Mouse (Mus musculus): ENCODE results near the gene Xrcc3. TPM values are rescaled to one million over a fixed set of nuclear protein-coding genes. Genes with fewer than 3 reads are reported as not detected.

The Xrcc3 gene
- polyA plus RNA-seq, 1 experiment from 2014 or later: 2.1 TPM

DNA sequence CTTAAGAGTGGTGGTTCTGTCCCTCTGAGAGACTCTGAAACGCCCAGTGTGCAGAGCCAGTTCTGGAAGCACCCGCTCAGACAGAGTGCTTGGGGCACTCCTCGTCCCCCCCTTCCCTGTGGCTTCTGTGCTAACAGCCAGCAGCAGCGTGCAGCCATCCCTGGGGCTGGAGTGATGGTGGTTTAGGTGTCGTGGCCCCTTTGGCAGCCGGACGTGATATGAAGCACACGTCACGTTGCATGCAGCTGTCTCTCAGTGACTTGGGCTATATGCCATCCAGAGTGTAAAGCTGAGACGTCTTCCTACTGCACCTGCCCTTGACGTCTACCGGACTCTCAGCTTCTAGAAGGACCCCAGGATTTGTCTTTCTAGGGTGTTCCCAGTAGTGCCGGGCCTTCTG, 15.2 kb downstream of the Xrcc3 start:
- peaks cover 48% of the 10 kb centered on the region for H3K36me3 ChIP-seq (replicated peaks; ENCODE audit: insufficient read depth, low read length)
- DNase-seq: no peak
- 89% methylated on average over 13 of the region's 13 CpGs for WGBS (ENCODE audit: insufficient replicate concordance)

DNA sequence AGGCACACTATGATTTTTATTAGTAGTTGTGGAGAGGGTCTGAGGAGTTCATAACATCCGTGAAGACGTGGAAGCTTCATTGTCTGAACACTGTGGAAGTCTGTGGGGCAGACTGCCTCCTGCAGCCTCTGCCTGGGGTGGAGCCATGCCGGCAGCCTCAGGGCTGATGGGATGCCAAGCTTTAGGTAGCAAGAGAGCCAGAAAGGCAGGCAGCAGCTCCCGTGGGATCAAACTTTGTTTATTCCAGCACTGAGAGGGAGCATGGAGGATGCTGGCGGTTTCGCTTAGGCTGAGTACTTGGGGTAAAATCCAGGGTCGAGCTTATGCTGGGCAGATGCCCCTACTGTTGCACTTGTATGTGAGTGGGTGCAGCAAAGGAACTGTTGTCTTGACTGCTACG, 16.4 kb downstream of the Xrcc3 start:
- Histone ChIP-seq H3K4me3 (ENCODE audit: low read depth, low read length) (no peak overlapping the region), H3K27ac (ENCODE audit: low read depth) (no peak overlapping the region), H3K27me3 (ENCODE audit: insufficient read depth, low read length) (no peaks in the 10 kb centered on the region), H3K4me1 (ENCODE audit: insufficient read depth) (no peaks in the 10 kb centered on the region), H3K36me3 (replicated peaks; ENCODE audit: insufficient read depth, low read length) (peaks cover 48% of the 10 kb centered on the region), H3K9me3 (ENCODE audit: low read length) (no peaks in the 10 kb centered on the region), H3K4me2 (ENCODE audit: low read depth, low read length) (no peak overlapping the region), H3K9ac (replicated peaks) (no peak overlapping the region)
- 84% methylated on average over 8 of the region's 8 CpGs for WGBS (ENCODE audit: insufficient replicate concordance)
- DNase-seq (no peak), ATAC-seq (no peak)
- TF ChIP-seq EP300 (IDR thresholded peaks at IDR 0.05; ENCODE audit: low read depth): no peak
- no peak for TF ChIP-seq CTCF (IDR thresholded peaks at IDR 0.05; ENCODE audit: low read depth)

More for the DNA sequence above, 15.2 kb downstream of the Xrcc3 start:
- Histone ChIP-seq H3K4me2 (ENCODE audit: low read depth, low read length) (no peak overlapping the region), H3K27ac (ENCODE audit: low read depth) (no peak overlapping the region), H3K4me1 (ENCODE audit: insufficient read depth) (no peaks in the 10 kb centered on the region), H3K27me3 (ENCODE audit: insufficient read depth, low read length) (no peaks in the 10 kb centered on the region), H3K9me3 (ENCODE audit: low read length) (no peaks in the 10 kb centered on the region), H3K4me3 (ENCODE audit: low read depth, low read length) (no peak overlapping the region), H3K9ac (replicated peaks) (no peak overlapping the region)
- no peak for TF ChIP-seq EP300 (IDR thresholded peaks at IDR 0.05; ENCODE audit: low read depth)
- no peak for TF ChIP-seq CTCF (IDR thresholded peaks at IDR 0.05; ENCODE audit: low read depth)
- no peak for ATAC-seq

DNA sequence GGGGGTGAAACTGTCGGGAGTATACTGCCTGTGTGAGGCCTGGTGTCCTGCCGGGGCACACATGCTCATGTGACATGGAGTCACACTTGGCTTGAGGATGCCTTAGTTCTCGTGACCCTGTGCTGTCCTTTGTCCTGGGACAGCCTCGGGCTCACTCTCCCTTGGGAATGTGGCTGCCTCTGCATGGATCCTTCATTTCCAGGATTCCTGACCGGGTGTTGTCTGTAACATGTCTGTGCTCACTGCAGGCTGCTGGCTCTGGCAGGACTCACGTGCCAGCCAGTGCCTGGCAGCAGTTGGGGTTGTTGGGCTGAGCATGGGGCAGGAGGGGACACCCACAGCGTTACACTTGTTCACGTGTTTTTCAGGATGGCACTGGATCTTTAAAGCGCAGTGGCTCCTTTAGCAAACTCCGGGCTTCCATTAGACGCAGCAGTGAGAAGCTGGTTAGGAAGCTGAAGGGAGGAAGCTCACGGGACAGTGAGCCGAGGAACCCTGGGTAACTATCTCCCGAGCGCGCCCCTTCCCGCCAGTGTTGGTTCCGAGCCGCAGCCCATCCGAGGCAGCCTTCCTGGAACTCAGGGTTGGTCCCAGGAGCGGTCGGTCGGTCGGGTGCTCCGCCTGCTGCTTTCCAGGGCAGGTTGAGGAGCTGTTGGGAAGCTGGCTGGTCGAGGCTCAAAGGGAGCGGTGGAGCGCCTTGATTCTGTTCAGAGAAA, 18.3 kb downstream of the Xrcc3 start:
- no peak overlapping the region for H3K27ac ChIP-seq (ENCODE audit: low read depth)
- no peak overlapping the region for H3K9ac ChIP-seq (replicated peaks)
- 87% methylated on average over 28 of the region's 28 CpGs for WGBS (ENCODE audit: insufficient replicate concordance)
- H3K4me1 ChIP-seq (ENCODE audit: insufficient read depth): no peaks in the 10 kb centered on the region; the same call in 1 of the 2 replicates
- no peak overlapping the region for H3K4me3 ChIP-seq (ENCODE audit: low read depth, low read length)
- DNase-seq: no peak
- H3K9me3 ChIP-seq (ENCODE audit: low read length): no peaks in the 10 kb centered on the region
- ATAC-seq: no peak
- H3K27me3 ChIP-seq (ENCODE audit: insufficient read depth, low read length): no peaks in the 10 kb centered on the region
- H3K4me2 ChIP-seq (ENCODE audit: low read depth, low read length): no peak overlapping the region
- H3K36me3 ChIP-seq (replicated peaks; ENCODE audit: insufficient read depth, low read length): peaks cover 52% of the 10 kb centered on the region
- no peak for TF ChIP-seq CTCF (IDR thresholded peaks at IDR 0.05; ENCODE audit: low read depth)
- no peak for TF ChIP-seq EP300 (IDR thresholded peaks at IDR 0.05; ENCODE audit: low read depth)

DNA sequence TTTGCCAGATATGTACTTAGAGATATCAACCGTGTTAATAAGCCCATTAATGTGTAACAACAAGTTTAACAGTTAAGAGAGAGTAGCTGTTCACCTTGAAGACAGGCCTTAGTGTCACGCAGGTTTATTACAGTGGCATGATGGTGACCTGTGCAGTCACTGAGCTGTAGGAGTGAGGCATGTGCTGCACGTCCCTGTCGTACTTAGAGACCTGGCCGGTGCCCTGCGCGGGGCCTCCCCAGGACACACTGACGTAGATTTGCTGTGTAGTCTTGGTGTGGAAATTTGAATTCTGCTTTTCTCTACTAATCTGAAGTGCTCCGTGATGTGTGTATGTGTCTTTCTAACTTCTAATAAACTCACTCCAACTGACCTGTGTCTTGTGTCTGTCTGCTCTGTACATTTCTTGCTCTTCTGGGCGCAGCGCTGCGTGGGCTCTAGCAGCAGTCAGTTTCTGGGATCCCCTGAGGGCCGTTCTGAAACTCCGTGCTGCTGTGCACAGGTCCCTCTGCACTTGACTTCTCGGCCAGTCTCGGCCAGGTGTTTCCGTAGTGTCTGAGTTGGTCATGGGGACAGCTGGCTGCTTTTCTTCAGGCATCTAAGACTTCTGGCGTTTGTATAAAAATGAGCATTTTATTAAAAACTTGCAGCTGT, 19.0 kb downstream of the Xrcc3 start:
- Histone ChIP-seq H3K4me1 (ENCODE audit: insufficient read depth) (no peaks in the 10 kb centered on the region; the same call in 1 of the 2 replicates), H3K36me3 (replicated peaks; ENCODE audit: insufficient read depth, low read length) (peaks cover 52% of the 10 kb centered on the region), H3K27me3 (ENCODE audit: insufficient read depth, low read length) (no peaks in the 10 kb centered on the region), H3K27ac (ENCODE audit: low read depth) (no peak overlapping the region), H3K4me2 (ENCODE audit: low read depth, low read length) (no peak overlapping the region), H3K9ac (replicated peaks) (no peak overlapping the region), H3K4me3 (ENCODE audit: low read depth, low read length) (no peak overlapping the region), H3K9me3 (ENCODE audit: low read length) (no peaks in the 10 kb centered on the region)
- no peak for ATAC-seq
- 94% methylated on average over 18 of the region's 18 CpGs for WGBS (ENCODE audit: insufficient replicate concordance)
- DNase-seq: no peak
- TF ChIP-seq CTCF (IDR thresholded peaks at IDR 0.05; ENCODE audit: low read depth): no peak
- no peak for TF ChIP-seq EP300 (IDR thresholded peaks at IDR 0.05; ENCODE audit: low read depth)

DNA sequence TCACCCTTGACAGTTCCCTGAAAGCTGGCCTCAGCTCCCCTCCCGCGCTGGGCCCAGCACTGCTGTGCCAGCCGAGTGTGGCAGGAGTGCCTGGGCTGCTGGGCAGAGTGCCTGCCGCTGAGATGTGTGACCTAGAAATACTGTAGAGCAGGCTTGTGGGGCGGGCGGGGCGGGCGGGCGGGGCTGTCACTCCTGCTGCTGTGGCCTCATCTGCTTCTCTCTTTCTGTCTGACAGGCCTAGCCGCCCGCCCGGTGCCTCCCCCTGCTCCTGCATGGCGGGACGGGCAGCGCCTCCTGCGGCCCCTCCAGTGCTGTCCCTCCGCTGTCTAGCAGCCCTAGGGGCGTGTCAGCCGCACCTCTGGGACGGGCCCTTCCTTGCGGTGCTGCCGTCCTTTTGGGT, 19.6 kb downstream of the Xrcc3 start:
- 72% methylated on average over 22 of the region's 22 CpGs for WGBS (ENCODE audit: insufficient replicate concordance)
- no peak overlapping the region for H3K4me2 ChIP-seq (ENCODE audit: low read depth, low read length)
- TF ChIP-seq EP300 (IDR thresholded peaks at IDR 0.05; ENCODE audit: low read depth): no peak
- no peak for TF ChIP-seq CTCF (IDR thresholded peaks at IDR 0.05; ENCODE audit: low read depth)

DNA sequence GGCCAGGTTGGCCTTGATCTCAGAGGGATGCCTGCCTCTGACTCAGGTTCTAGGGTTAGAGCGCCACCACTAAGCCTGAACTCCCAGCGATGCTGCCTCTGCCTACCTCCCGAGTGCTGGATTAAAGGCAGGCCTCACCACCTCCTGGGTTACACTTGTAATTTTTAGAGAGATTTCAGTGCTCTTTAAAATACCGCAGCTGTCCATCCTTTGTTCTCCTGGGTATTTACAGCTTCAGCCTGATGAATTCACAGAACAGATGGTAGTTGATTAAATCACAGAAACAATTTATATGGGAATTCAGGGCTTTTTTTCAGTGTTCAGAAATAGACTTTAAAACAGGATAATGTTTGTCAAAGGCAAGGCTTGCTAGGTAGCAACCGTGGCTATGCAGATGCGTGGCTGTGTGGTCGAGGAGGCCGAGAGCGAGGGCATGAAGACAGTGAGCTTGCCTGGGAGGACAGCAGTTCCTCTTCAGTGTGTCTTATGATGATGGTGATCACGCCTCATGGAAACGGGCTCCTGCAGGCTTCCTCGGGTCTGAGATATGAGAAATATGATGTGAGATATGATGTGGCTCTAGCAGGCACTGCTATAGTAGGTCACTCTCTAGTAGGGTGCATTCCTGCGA, 22.1 kb downstream of the Xrcc3 start:
- no peaks in the 10 kb centered on the region for H3K9me3 ChIP-seq (ENCODE audit: low read length)
- 86% methylated on average over 13 of the region's 13 CpGs for WGBS (ENCODE audit: insufficient replicate concordance)
- ATAC-seq: no peak
- H3K4me1 ChIP-seq (ENCODE audit: insufficient read depth): peaks cover 4% of the 10 kb centered on the region
- DNase-seq: no peak
- TF ChIP-seq CTCF (IDR thresholded peaks at IDR 0.05; ENCODE audit: low read depth) (no peak), EP300 (IDR thresholded peaks at IDR 0.05; ENCODE audit: low read depth) (no peak)
- peak overlapping the region; percentile 90 for H3K27ac ChIP-seq (ENCODE audit: low read depth)
- no peak overlapping the region for H3K4me2 ChIP-seq (ENCODE audit: low read depth, low read length)
- H3K9ac ChIP-seq (replicated peaks): no peak overlapping the region
- H3K36me3 ChIP-seq (replicated peaks; ENCODE audit: insufficient read depth, low read length): peaks cover 58% of the 10 kb centered on the region
- no peak overlapping the region for H3K4me3 ChIP-seq (ENCODE audit: low read depth, low read length)
- H3K27me3 ChIP-seq (ENCODE audit: insufficient read depth, low read length): no peaks in the 10 kb centered on the region

More for the DNA sequence above, 19.6 kb downstream of the Xrcc3 start:
- peaks cover 52% of the 10 kb centered on the region for H3K36me3 ChIP-seq (replicated peaks; ENCODE audit: insufficient read depth, low read length)
- DNase-seq (no peak), ATAC-seq (no peak)
- H3K9ac ChIP-seq (replicated peaks): no peak overlapping the region
- no peak overlapping the region for H3K27ac ChIP-seq (ENCODE audit: low read depth)
- H3K4me3 ChIP-seq (ENCODE audit: low read depth, low read length): no peak overlapping the region
- H3K27me3 ChIP-seq (ENCODE audit: insufficient read depth, low read length): no peaks in the 10 kb centered on the region
- H3K9me3 ChIP-seq (ENCODE audit: low read length): no peaks in the 10 kb centered on the region
- peaks cover 1% of the 10 kb centered on the region for H3K4me1 ChIP-seq (ENCODE audit: insufficient read depth)

Data from liver, postnatal 0 days (tissue).